Mouse (Mus musculus): ENCODE results near the gene Calm2.

DNA sequence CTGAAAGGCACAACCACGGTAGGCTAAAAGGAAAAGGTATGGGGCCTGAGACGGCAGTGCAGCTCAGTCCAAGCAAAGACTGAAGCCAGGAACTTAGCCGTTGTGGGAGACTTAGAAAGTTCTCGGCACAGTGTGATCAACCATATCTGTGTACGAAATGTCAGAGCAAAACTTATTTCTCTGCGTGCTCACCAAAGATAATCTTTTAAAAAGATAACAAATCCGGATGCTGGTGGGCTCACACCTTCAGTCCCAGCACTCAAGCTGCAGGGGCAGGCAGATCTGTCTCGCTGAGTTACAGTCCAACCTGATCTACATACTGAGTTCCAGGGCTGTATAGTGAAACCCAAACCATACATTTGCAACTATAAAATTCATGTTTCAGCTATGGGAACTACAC lies 22.7 kb upstream of the Calm2 start:
- TF ChIP-seq POLR2A (IDR thresholded peaks at IDR 0.05; ENCODE audit: insufficient read length, low read depth) (no peak), MAX (IDR thresholded peaks at IDR 0.05; ENCODE audit: low read depth) (no peak), USF1 (IDR thresholded peaks at IDR 0.05; ENCODE audit: low read depth) (no peak)
